Mouse (Mus musculus) stomach, embryonic 16.5 days (tissue): ENCODE data around the gene Mfn1. TPM values are rescaled to one million over a fixed set of nuclear protein-coding genes. Genes with fewer than 3 reads are reported as not detected.

Source experiments
- ATAC-seq: fragments of 200-750 bp; cut with Nextera tagmentation; 2 replicates; pipeline ENCODE4 v1.8.0; 2017; ENCODE audit warnings: moderate number of reproducible peaks, moderate TSS enrichment; ENCODE audit not compliant: insufficient read depth, low FRiP score
- H3K27ac ChIP-seq: fragments of 300-500 bp; sonication (generic); 2 replicates; pipeline ENCODE4 v1.5.1; 2014; ENCODE audit warnings: low read length
- H3K27me3 ChIP-seq: fragments of 300-500 bp; sonication (generic); 2 replicates; pipeline ENCODE4 v1.6.1; 2014; ENCODE audit warnings: low read length, control low read depth, mixed read lengths; ENCODE audit not compliant: control insufficient read depth, insufficient read depth
- H3K36me3 ChIP-seq: fragments of 300-500 bp; sonication (generic); 2 replicates; pipeline ENCODE4 v1.6.1; 2014; ENCODE audit warnings: low read length; ENCODE audit not compliant: control insufficient read depth, insufficient read depth
- H3K4me1 ChIP-seq: fragments of 300-500 bp; sonication (generic); 2 replicates; pipeline ENCODE4 v1.6.1; 2014; ENCODE audit warnings: low read length, control low read depth, mixed read lengths; ENCODE audit not compliant: control insufficient read depth, insufficient read depth
- H3K4me2 ChIP-seq: fragments of 300-500 bp; sonication (generic); 2 replicates; pipeline ENCODE4 v1.6.1; 2014; ENCODE audit warnings: low read depth, low read length, mixed read lengths
- H3K4me3 ChIP-seq: fragments of 300-500 bp; sonication (generic); replicated peaks from 2 replicates; pipeline ENCODE4 v1.5.1; 2014; ENCODE audit warnings: mild to moderate bottlenecking, low read length
- H3K9ac ChIP-seq: fragments of 300-500 bp; sonication (generic); 2 replicates; pipeline ENCODE4 v1.6.1; 2014; ENCODE audit warnings: low read length
- H3K9me3 ChIP-seq: fragments of 300-500 bp; sonication (generic); replicated peaks from 2 replicates; pipeline ENCODE4 v1.6.1; 2016; ENCODE audit warnings: low read length, control low read depth; ENCODE audit not compliant: control insufficient read depth
- WGBS: fragments of 180-500 bp; shearing (Covaris S2); extraction: QIAGEN DNeasy Blood & Tissue Kit; methylation state at CpG from one replicate; pipeline ENCODE4 v1.1.7; 2014; 5-methylcytosine and 5-hydroxymethylcytosine counted together
- polyA plus RNA-seq: library from polyadenylated mRNA; unstranded; fragments of >200 nt; fragmentation: Nextera tagmentation; extraction: Ambion mirVana; gene quantifications from 2 replicates; pipeline ENCODE4 v1.2.1, GENCODE M21; 2015

Mfn1 gene
- polyA plus RNA-seq, 1 experiment from 2014 or later, result 32.8 TPM

DNA sequence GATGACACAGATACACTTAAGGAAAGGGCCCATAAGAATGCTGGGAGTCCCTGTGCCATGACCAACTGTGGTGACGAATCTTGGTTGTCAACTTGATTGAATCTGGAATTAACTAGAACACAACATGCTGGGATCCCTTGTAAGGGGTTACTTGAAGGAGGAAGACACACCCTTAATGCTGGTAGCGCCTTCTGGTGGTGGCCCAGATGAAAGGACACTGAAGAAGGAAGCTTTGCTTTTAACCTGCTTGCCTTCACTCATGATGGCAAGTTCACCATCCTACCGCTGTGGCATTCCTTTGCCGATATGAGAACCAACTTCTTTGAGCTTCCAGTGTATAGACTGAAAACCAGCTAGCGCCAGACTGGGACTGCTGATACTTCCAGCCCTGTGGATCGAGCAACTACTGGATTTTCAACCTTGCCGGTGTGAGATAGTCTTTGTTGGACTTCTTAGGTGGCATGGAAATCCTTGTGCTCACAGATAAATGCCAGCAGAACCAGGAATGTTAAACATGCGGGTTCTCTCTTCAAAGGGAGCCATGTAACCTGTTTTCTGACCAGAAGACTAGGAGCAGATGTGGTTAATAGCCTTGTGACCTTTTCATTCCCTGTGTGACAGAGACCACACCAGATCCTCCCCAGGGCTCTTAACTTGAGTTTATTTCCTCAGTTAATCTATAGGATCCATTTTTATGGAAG lies 34.7 kb upstream of the Mfn1 start:
- Histone ChIP-seq H3K27ac (no peak overlapping the region), H3K36me3 (no peaks in the 10 kb centered on the region), H3K9ac (no peak overlapping the region), H3K4me3 (no peak overlapping the region), H3K4me1 (peaks cover 9% of the 10 kb centered on the region), H3K9me3 (no peaks in the 10 kb centered on the region), H3K27me3 (no peaks in the 10 kb centered on the region), H3K4me2 (no peak overlapping the region)
- WGBS, result 85% methylated on average over 8 of the region's 8 CpGs
- no peak for ATAC-seq

DNA sequence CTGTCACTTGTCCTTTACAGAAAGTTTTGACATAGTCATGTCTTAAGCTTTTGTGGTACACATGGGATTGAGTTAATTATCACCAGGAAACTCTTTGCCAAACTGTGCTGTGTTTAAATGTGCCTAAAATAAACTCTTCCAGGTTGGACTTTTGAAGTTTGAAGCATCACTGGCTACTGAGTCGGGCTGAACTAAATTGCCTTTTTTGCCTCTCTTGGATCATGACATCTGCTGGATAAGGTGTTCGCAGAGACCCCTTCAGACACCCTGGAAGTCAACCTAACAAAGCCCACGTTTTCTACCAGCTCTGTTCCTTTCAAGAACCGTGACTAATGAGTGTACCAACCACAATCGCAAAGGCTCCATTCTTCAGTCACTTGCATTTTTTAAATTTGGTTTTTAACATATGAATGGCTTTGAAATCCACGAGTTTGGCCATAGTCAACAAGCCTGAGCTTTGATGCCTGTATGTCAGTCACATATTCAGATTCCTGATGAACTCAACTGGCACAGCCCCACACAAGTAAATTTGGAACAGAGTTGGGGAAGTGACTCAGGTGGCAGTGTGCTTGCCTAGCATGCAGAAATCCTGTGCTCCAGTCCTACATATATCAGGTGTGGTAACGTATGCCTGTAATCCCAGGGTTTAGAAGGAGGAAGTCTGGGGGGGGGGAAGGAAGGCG lies 34.0 kb upstream of the Mfn1 start:
- no peak overlapping the region for H3K27ac ChIP-seq
- H3K36me3 ChIP-seq, result no peaks in the 10 kb centered on the region
- no peaks in the 10 kb centered on the region for H3K27me3 ChIP-seq
- no peak overlapping the region for H3K4me3 ChIP-seq
- no peak overlapping the region for H3K9ac ChIP-seq
- 61% methylated on average over 8 of the region's 8 CpGs for WGBS
- peaks cover 9% of the 10 kb centered on the region for H3K4me1 ChIP-seq
- no peak overlapping the region for H3K4me2 ChIP-seq
- no peaks in the 10 kb centered on the region for H3K9me3 ChIP-seq
- ATAC-seq, result no peak

DNA sequence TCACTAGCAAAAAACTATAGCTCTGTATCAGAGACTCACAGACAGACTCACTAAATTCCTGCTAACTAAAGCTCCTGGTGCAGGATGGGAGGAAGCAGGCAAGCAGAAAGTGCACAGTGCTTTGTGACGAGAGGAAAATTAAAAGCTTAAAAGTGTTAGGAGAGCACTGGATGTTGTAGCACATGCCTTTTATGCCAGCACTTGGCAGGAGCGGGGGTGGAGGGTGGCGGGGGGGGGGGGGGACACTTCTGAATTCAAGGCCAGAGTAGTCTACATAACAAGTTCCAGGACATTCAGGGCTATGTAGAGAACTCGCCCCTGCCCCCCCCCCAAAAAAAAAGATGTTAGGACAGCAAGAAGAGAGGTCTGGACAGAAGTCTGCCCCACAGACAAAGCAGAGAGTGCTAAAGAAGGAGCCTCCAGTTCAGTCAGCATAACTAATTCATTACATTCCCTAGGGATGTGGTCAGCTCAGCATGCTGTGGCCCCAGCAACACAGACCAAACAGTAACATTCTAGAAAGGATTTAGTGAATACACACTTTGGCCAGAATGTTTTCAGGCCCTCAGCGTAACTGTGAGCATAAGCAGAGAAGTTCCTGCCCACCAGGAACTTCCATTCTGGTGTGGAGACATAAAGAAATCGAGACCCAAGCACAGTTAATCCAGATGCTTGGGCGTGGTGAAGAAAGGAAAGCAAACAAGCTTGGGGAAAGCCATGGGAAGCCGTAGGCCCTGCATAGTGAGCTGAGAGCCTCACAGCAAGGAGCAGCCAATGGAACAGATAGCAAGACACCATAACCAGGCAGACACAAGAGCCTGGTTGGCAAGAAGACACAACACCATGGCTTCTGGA lies 33.2 kb upstream of the Mfn1 start:
- 42% methylated on average over 8 of the region's 8 CpGs for WGBS
- H3K4me1 ChIP-seq, result peaks cover 9% of the 10 kb centered on the region
- peak; percentile 49; the same call in 1 of the 2 replicates for ATAC-seq

DNA sequence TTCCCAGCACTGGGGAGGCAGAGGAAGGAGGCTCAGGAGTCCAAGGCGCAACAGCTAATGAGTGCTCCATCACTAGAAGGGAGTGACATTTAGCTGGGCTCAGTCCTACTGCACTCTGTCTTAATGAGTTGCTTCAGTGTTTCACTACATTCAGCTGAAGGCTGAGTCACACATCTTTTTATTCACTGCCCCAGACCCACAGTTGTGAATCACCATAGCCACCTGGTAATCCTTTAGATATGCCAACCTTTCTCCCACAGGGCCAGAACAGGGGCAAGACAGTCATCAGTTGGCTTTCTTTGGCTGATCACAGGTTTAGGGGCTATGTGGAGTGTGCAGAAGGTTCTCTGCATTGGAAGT lies 32.6 kb upstream of the Mfn1 start:
- H3K4me1 ChIP-seq, result peaks cover 9% of the 10 kb centered on the region
- no peak overlapping the region for H3K4me3 ChIP-seq
- H3K27me3 ChIP-seq, result no peaks in the 10 kb centered on the region
- ATAC-seq, result no peak
- no peaks in the 10 kb centered on the region for H3K9me3 ChIP-seq
- no peak overlapping the region; the same call in 1 of the 2 replicates for H3K27ac ChIP-seq
- no peak overlapping the region for H3K9ac ChIP-seq
- WGBS, result 89% methylated on average over 1 of the region's 1 CpGs
- H3K4me2 ChIP-seq, result no peak overlapping the region
- no peaks in the 10 kb centered on the region for H3K36me3 ChIP-seq

More for the DNA sequence above, 33.2 kb upstream of the Mfn1 start:
- Histone ChIP-seq H3K27ac (no peak overlapping the region; the same call in 1 of the 2 replicates), H3K36me3 (no peaks in the 10 kb centered on the region), H3K9ac (no peak overlapping the region), H3K4me2 (no peak overlapping the region), H3K4me3 (no peak overlapping the region), H3K27me3 (no peaks in the 10 kb centered on the region), H3K9me3 (no peaks in the 10 kb centered on the region)

DNA sequence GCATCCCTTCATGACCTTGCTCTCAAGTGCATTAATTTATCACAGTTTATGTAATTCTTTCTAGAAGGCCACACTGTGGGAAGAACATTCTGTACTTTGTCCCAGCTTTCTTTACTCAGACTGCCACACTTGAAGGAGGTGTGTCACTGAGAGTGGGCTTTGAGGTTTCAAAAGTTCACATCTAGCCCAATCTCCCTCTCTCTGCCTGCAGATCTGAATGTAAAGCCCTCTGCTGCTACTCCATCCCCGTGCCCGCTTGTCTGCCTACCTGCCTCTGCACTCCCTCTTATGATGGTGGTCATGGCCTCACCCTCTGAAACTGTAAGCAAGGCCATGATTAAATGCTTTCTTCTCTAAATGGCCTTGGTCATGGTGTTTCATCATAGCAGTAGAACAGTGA lies 28.9 kb upstream of the Mfn1 start:
- Histone ChIP-seq H3K4me3 (no peak overlapping the region), H3K9ac (no peak overlapping the region), H3K27me3 (no peaks in the 10 kb centered on the region), H3K9me3 (no peaks in the 10 kb centered on the region), H3K36me3 (no peaks in the 10 kb centered on the region), H3K4me2 (no peak overlapping the region), H3K27ac (no peak overlapping the region), H3K4me1 (peaks cover 9% of the 10 kb centered on the region)
- no peak for ATAC-seq
- WGBS, result 86% methylated on average over 2 of the region's 2 CpGs

DNA sequence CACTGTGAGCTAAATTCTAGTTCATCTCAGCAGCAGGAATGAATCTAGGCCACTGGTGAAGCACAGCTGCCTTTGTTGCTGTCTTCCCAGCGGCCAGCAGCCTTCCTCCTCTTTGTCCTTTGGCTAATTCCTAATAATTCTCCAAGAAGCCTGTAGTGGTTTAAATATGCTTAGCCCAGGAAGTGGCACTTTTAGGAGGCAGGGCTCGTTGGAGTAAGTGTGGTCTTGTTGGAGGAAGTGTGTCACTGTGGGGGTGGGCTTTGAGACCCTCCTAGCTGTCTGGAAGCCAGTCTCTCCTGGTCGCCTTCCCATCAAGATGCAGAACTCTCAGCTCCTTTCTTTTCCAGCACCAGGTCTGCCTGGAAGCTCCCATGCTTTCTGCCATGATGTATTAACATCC lies 23.4 kb upstream of the Mfn1 start:
- Histone ChIP-seq H3K4me3 (no peak overlapping the region), H3K4me2 (no peak overlapping the region), H3K9ac (no peak overlapping the region)

DNA sequence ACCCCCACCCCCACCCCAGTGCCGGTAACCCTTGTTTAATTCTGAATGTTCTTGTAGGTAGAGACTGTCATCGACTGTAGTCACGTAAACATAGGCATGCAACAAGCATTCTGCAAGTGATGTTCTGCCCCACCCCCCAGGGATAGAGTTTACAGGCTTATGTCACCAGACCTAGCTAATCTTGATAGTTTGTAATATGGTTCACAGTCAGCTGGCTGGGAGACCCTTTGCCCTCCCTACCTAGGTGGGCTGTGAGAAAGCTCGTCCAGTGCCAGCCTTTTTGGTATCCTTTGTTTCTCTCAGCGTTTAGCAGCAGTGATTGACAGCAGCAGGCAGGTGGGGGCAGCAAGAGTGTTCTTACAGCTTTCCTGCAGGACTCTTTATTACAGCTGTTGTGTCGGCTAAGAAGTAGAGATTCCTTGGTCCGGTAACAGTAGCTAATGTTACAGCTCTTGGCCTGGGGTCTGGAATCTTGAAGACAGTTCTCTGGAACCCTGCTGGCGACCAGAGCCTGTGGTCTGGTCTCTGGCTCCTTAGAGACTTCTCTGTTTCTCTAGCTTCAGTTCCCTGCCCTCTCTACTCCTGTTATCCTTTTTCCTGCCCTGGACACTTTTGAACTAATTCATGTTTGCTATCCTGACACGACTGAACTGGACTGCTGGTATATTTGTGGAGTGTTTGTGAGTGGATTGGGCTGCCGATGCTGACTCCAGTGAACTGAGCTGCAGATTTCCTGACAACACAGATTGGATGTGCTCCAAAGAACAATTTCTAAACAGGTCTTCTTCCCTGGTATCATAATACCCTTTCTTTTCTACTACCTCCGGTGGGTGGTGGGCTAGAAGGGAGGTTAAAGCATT lies 22.7 kb upstream of the Mfn1 start:
- Histone ChIP-seq H3K9ac (no peak overlapping the region), H3K4me3 (no peak overlapping the region), H3K36me3 (no peaks in the 10 kb centered on the region), H3K4me2 (no peak overlapping the region), H3K27ac (no peak overlapping the region), H3K4me1 (peaks cover 5% of the 10 kb centered on the region; the same call in 1 of the 2 replicates), H3K9me3 (no peaks in the 10 kb centered on the region), H3K27me3 (no peaks in the 10 kb centered on the region)
- no peak for ATAC-seq
- WGBS, result 63% methylated on average over 11 of the region's 11 CpGs

More for the DNA sequence above, 23.4 kb upstream of the Mfn1 start:
- H3K27me3 ChIP-seq, result no peaks in the 10 kb centered on the region
- peaks cover 3% of the 10 kb centered on the region; the same call in 1 of the 2 replicates for H3K4me1 ChIP-seq
- no peak for ATAC-seq
- H3K9me3 ChIP-seq, result no peaks in the 10 kb centered on the region
- no peaks in the 10 kb centered on the region for H3K36me3 ChIP-seq
- no peak overlapping the region for H3K27ac ChIP-seq
- WGBS, result 60% methylated on average over 3 of the region's 3 CpGs

DNA sequence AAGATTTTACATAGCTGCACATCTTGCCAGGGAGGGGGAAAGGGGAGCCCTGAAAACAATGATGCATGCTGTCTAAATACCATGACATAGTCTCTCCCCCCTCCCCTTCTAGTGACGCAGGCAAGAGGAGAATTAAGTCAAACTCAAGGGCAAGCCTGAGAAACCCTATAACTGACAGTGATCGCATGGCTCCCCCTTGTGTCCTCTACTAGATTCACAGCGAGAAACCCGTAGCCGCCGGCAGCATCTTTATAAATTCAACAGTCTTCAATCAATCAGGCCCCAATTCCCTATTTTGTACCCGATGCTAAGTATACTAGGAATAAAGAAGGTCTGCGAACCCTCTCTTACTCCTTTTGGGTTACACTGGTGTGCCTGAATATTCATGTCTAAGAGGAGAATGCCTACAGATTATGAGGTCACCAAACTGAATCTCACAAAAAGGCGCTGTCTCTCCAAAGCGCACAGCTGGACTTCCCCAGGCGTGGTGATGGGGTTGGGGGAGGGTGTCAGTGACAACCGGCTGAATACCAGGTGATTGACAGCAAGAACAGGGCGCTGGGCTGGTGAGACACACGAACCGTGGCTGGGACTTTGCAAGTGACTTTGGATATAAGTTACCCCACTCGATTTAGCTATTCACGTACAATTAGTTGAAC lies 20.5 kb upstream of the Mfn1 start:
- no peak for ATAC-seq
- WGBS, result 1% methylated on average over 17 of the region's 17 CpGs
- Histone ChIP-seq H3K4me1 (peaks cover 15% of the 10 kb centered on the region; the same call in 1 of the 2 replicates), H3K9me3 (no peaks in the 10 kb centered on the region), H3K36me3 (no peaks in the 10 kb centered on the region), H3K9ac (0 out of 2 replicates have a peak overlapping the region, but pooled peaks have one; percentile 17), H3K27ac (no peak overlapping the region), H3K4me3 (0 out of 2 replicates have a peak overlapping the region, but pooled peaks have one; percentile 13), H3K27me3 (no peaks in the 10 kb centered on the region), H3K4me2 (peak overlapping the region; percentile 64)
